Mouse (Mus musculus) limb, embryonic 10.5 days (tissue): ENCODE results near the gene Irgc1. TPM values are rescaled to one million over a fixed set of nuclear protein-coding genes. Genes with fewer than 3 reads are reported as not detected.

Source experiments
- DNase-seq: peaks from one replicate; pipeline ENCODE4 v3.0.0-alpha.2; 2017; ENCODE audit warnings: low spot score
- H3K27ac ChIP-seq: fragments of 300-500 bp; sonication (generic); 2 replicates; pipeline ENCODE4 v1.5.1; 2016; ENCODE audit warnings: mild to moderate bottlenecking
- H3K27me3 ChIP-seq: fragments of 300-500 bp; sonication (generic); 2 replicates; pipeline ENCODE4 v1.6.1; 2016; ENCODE audit warnings: low read depth, mild to moderate bottlenecking; ENCODE audit not compliant: poor library complexity, severe bottlenecking
- H3K36me3 ChIP-seq: fragments of 300-500 bp; sonication (generic); 2 replicates; pipeline ENCODE4 v1.6.1; 2016; ENCODE audit warnings: mild to moderate bottlenecking, moderate library complexity
- H3K4me1 ChIP-seq: fragments of 300-500 bp; sonication (generic); 2 replicates; pipeline ENCODE4 v1.6.1; 2016
- H3K4me3 ChIP-seq: fragments of 300-500 bp; sonication (generic); 2 replicates; pipeline ENCODE4 v1.5.1; 2016; ENCODE audit warnings: mild to moderate bottlenecking, moderate library complexity
- H3K9me3 ChIP-seq: fragments of 300-500 bp; sonication (generic); replicated peaks from 2 replicates; pipeline ENCODE4 v1.6.1; 2016; ENCODE audit warnings: mild to moderate bottlenecking
- WGBS: fragments of 180-500 bp; shearing (Covaris S2); methylation state at CpG from one replicate; pipeline ENCODE4 v1.1.7; 2016; 5-methylcytosine and 5-hydroxymethylcytosine counted together
- polyA plus RNA-seq: library from polyadenylated mRNA; unstranded; fragments of >200 nt; fragmentation: Nextera tagmentation; extraction: Ambion mirVana; gene quantifications from 2 replicates; pipeline ENCODE4 v1.2.1, GENCODE M21; 2016

Irgc1 gene
- polyA plus RNA-seq, 1 experiment from 2014 or later, result not detected

GRCm38 (mm10) chr7:24384827-24385226 lies 67.3 kb downstream of the Irgc1 start:
- no peak overlapping the region for H3K27ac ChIP-seq
- peaks cover 28% of the 10 kb centered on the region for H3K4me1 ChIP-seq
- peaks cover 14% of the 10 kb centered on the region; the same call in 1 of the 2 replicates for H3K27me3 ChIP-seq
- H3K36me3 ChIP-seq, result no peaks in the 10 kb centered on the region
- DNase-seq, result peak; percentile 93
- WGBS, result 9% methylated on average over 11 of the region's 11 CpGs
- no peak overlapping the region for H3K4me3 ChIP-seq
- no peaks in the 10 kb centered on the region for H3K9me3 ChIP-seq

GRCm38 (mm10) chr7:24384070-24384469 lies 68.0 kb downstream of the Irgc1 start:
- 71% methylated on average over 6 of the region's 6 CpGs for WGBS
- Histone ChIP-seq H3K4me1 (peaks cover 28% of the 10 kb centered on the region), H3K36me3 (no peaks in the 10 kb centered on the region), H3K27ac (peak overlapping the region; percentile 57; the same call in 1 of the 2 replicates), H3K27me3 (peaks cover 14% of the 10 kb centered on the region; the same call in 1 of the 2 replicates), H3K9me3 (no peaks in the 10 kb centered on the region), H3K4me3 (no peak overlapping the region)
- no peak for DNase-seq

GRCm38 (mm10) chr7:24382730-24383372 lies 69.2 kb downstream of the Irgc1 start:
- WGBS, result 88% methylated on average over 16 of the region's 16 CpGs
- Histone ChIP-seq H3K9me3 (no peaks in the 10 kb centered on the region), H3K4me1 (peaks cover 40% of the 10 kb centered on the region)

More at GRCm38 (mm10) chr7:24382730-24383372, 69.2 kb downstream of the Irgc1 start:
- H3K27ac ChIP-seq, result no peak overlapping the region
- no peak overlapping the region for H3K4me3 ChIP-seq
- no peak for DNase-seq
- H3K36me3 ChIP-seq, result no peaks in the 10 kb centered on the region
- peaks cover 14% of the 10 kb centered on the region; the same call in 1 of the 2 replicates for H3K27me3 ChIP-seq

Other genes with a start within 250 kb of the Irgc1 start
- gene Zfp111, start 240.9 kb downstream of the Irgc1 start, polyA plus RNA-seq, result 9.9 and 11.5 TPM in 2 replicates
- 6.7 and 7.0 TPM in 2 replicates for gene Zfp109, start 214.7 kb downstream of the Irgc1 start, polyA plus RNA-seq
- gene Zfp108, start 197.5 kb downstream of the Irgc1 start, polyA plus RNA-seq, result 2.6 and 3.2 TPM in 2 replicates
- 8.7 and 10.8 TPM in 2 replicates for gene Zfp93, start 181.9 kb downstream of the Irgc1 start, polyA plus RNA-seq
- gene Zfp61, start 151.1 kb downstream of the Irgc1 start, polyA plus RNA-seq, result 41.4 and 54.7 TPM in 2 replicates
- gene Zfp94, start 135.6 kb downstream of the Irgc1 start, polyA plus RNA-seq, result 12.1 and 15.9 TPM in 2 replicates
- not detected in 2 replicates for gene Tescl, start 118.4 kb downstream of the Irgc1 start, polyA plus RNA-seq
- not detected in 2 replicates for gene Lypd5, start 103.1 kb downstream of the Irgc1 start, polyA plus RNA-seq
- 3.6 and 4.0 TPM in 2 replicates for gene Kcnn4, start 82.0 kb downstream of the Irgc1 start, polyA plus RNA-seq
- 28.3 and 29.0 TPM in 2 replicates for gene Smg9, start 52.7 kb downstream of the Irgc1 start, polyA plus RNA-seq
- gene Plaur, start 10.2 kb upstream of the Irgc1 start, polyA plus RNA-seq, result 2.2 and 2.5 TPM in 2 replicates
- 2.9 and 4.5 TPM in 2 replicates for gene Cadm4, start 29.7 kb upstream of the Irgc1 start, polyA plus RNA-seq
- gene Zfp428, start 54.7 kb upstream of the Irgc1 start, polyA plus RNA-seq, result 107 and 130 TPM in 2 replicates
- gene AC161166.1, start 60.2 kb upstream of the Irgc1 start, polyA plus RNA-seq, result 1.0 and 1.4 TPM in 2 replicates
- gene Irgq, start 78.4 kb upstream of the Irgc1 start, polyA plus RNA-seq, result 6.5 and 8.4 TPM in 2 replicates
- gene Pinlyp, start 93.8 kb upstream of the Irgc1 start, polyA plus RNA-seq, result not detected in 2 replicates
- 163 and 182 TPM in 2 replicates for gene Xrcc1, start 94.0 kb upstream of the Irgc1 start, polyA plus RNA-seq
- gene Ethe1, start 135.2 kb upstream of the Irgc1 start, polyA plus RNA-seq, result 27.1 and 31.9 TPM in 2 replicates
- 1.6 and 2.6 TPM in 2 replicates for gene Zfp575, start 135.3 kb upstream of the Irgc1 start, polyA plus RNA-seq
- 0.09 and 0.14 TPM in 2 replicates for gene Phldb3, start 158.5 kb upstream of the Irgc1 start, polyA plus RNA-seq
- gene Lypd3, start 184.3 kb upstream of the Irgc1 start, polyA plus RNA-seq, result 1.5 and 2.2 TPM in 2 replicates
- gene Tex101, start 224.4 kb upstream of the Irgc1 start, polyA plus RNA-seq, result not detected in 2 replicates